Mouse (Mus musculus): ENCODE data around the gene Sccpdh.

DNA sequence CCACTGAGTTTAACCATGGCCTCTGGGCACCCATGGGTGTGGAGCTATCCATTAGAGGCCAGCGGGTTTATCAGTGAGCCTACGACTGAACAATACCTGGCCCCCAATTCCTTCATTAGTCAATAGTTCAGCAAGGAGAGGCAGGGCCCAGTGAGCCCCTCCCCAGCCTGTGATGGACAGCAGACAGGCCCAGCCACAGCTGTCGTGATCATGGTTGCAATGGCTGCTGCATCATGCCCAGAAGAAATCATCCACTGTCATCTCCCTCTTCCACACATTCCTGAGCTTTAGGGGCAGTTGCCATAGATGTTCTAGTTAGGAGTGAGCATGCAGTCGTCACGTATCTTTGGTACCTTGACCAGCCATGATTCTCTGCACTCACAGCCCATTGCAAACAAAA, 20.9 kb downstream of the Sccpdh start:
- TF ChIP-seq CTCF (IDR thresholded peaks at IDR 0.05; ENCODE audit: low read depth) (no peak), EP300 (IDR thresholded peaks at IDR 0.05; ENCODE audit: low read depth) (no peak)

Data from heart, postnatal 0 days (tissue).